Mouse (Mus musculus) neural tube, embryonic 15.5 days (tissue): ENCODE measurements around the gene Il1f9. TPM values are rescaled to one million over a fixed set of nuclear protein-coding genes. Genes with fewer than 3 reads are reported as not detected.
"Not testable (repeated sequence)": the region's sequence is repeated elsewhere in the genome, so short reads cannot be mapped to it uniquely, and the experiment has no call there.

Source experiments
- ATAC-seq: fragments of 200-750 bp; cut with Nextera tagmentation; 2 replicates; pipeline ENCODE4 v1.8.0; 2017; ENCODE audit warnings: mild to moderate bottlenecking, moderate TSS enrichment, moderate library complexity; ENCODE audit not compliant: low FRiP score
- H3K27ac ChIP-seq: fragments of 300-500 bp; sonication (generic); replicated peaks from 2 replicates; pipeline ENCODE4 v1.5.1; 2015; ENCODE audit warnings: mild to moderate bottlenecking, inconsistent platforms
- H3K27me3 ChIP-seq: fragments of 300-500 bp; sonication (generic); replicated peaks from 2 replicates; pipeline ENCODE4 v1.6.1; 2015; ENCODE audit warnings: inconsistent platforms
- H3K36me3 ChIP-seq: fragments of 300-500 bp; sonication (generic); 2 replicates; pipeline ENCODE4 v1.6.1; 2015; ENCODE audit warnings: inconsistent platforms
- H3K4me1 ChIP-seq: fragments of 300-500 bp; sonication (generic); 2 replicates; pipeline ENCODE4 v1.6.1; 2015; ENCODE audit warnings: inconsistent platforms
- H3K4me2 ChIP-seq: fragments of 300-500 bp; sonication (generic); 2 replicates; pipeline ENCODE4 v1.6.1; 2015; ENCODE audit warnings: inconsistent platforms, mild to moderate bottlenecking, moderate library complexity
- H3K4me3 ChIP-seq: fragments of 300-500 bp; sonication (generic); replicated peaks from 2 replicates; pipeline ENCODE4 v1.5.1; 2015; ENCODE audit warnings: mild to moderate bottlenecking, inconsistent platforms
- H3K9ac ChIP-seq: fragments of 300-500 bp; sonication (generic); replicated peaks from 2 replicates; pipeline ENCODE4 v1.6.1; 2015; ENCODE audit warnings: mild to moderate bottlenecking, inconsistent platforms
- H3K9me3 ChIP-seq: fragments of 300-500 bp; sonication (generic); replicated peaks from 2 replicates; pipeline ENCODE4 v1.6.1; 2016; ENCODE audit warnings: inconsistent platforms
- WGBS: fragments of 180-500 bp; shearing (Covaris S2); methylation state at CpG from one replicate; pipeline ENCODE4 v1.1.7; 2015; ENCODE audit warnings: mixed read lengths; 5-methylcytosine and 5-hydroxymethylcytosine counted together
- polyA plus RNA-seq: library from polyadenylated mRNA; unstranded; fragments of >200 nt; fragmentation: Nextera tagmentation; extraction: Ambion mirVana; gene quantifications from 2 replicates; pipeline ENCODE4 v1.2.1, GENCODE M21; 2015

The Il1f9 gene
- polyA plus RNA-seq: not detected in 2 replicates

DNA sequence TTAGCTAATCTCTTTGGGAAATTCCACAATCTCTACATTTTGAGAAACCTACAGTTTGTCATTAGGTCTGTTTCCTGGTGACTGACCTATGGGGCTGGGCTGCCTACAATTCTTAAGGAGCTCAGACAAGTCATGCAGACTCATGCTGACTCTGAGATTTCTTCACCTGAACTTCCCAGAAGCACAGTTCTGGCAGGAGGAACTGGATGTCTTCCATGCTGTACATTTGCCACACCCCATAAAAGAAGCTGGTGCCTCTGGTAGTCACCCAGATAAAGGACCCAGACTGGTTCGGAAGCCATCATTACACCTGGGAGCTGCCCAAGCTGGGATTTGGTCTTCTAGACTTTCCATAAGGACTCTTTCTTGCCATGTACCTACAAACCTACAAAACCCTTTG, at the start of gene Il1f9:
Gene Il1f9, plus strand, starts transcription at position 301 of the 400 bp plus-strand sequence.
- Histone ChIP-seq H3K9me3 (no peaks in the 10 kb centered on the region), H3K27ac (no peak within 1 kb of the TSS), H3K4me3 (no peak within 1 kb of the TSS), H3K9ac (no peak within 1 kb of the TSS), H3K4me1 (0 out of 2 replicates have a peak, but pooled peaks cover 3% of the 10 kb centered on the region), H3K4me2 (no peak within 1 kb of the TSS), H3K27me3 (no peaks in the 10 kb centered on the region), H3K36me3 (no peaks in the 10 kb centered on the region)
- WGBS: 88% methylated on average over 1 of the region's 1 CpGs
- ATAC-seq: no peak

- ATAC-seq: no peak
- H3K4me2 ChIP-seq: no peak within 1 kb of the TSS
- WGBS: 89% methylated on average over 2 of the region's 2 CpGs
Measured at GRCm38 (mm10) chr2:24152861-24153260, 33.4 kb upstream of the Il1f9 start, which contains the start of gene Il1f8. TSS of gene Il1f8 (plus strand) at chr2:24153161.

GRCm38 (mm10) chr2:24181683-24182331, 4.5 kb upstream of the Il1f9 start:
- not testable (repeated sequence) for H3K4me1 ChIP-seq, H3K36me3 ChIP-seq, H3K9me3 ChIP-seq, H3K9ac ChIP-seq, H3K27me3 ChIP-seq, H3K27ac ChIP-seq
- H3K4me2 ChIP-seq: peak overlapping the region; percentile 46
- 13% methylated on average over 14 of the region's 14 CpGs for WGBS
- 0 out of 2 replicates have a peak overlapping the region, but pooled peaks have one; percentile 12 for H3K4me3 ChIP-seq
- peak; percentile 88 for ATAC-seq

More at GRCm38 (mm10) chr2:24152861-24153260, 33.4 kb upstream of the Il1f9 start, which contains the start of gene Il1f8:
- no peaks in the 10 kb centered on the region for H3K36me3 ChIP-seq
- no peak within 1 kb of the TSS for H3K27ac ChIP-seq
- H3K9ac ChIP-seq: no peak within 1 kb of the TSS
- no peaks in the 10 kb centered on the region for H3K9me3 ChIP-seq
- H3K4me3 ChIP-seq: no peak within 1 kb of the TSS
- no peaks in the 10 kb centered on the region for H3K27me3 ChIP-seq
- H3K4me1 ChIP-seq: no peaks in the 10 kb centered on the region

DNA sequence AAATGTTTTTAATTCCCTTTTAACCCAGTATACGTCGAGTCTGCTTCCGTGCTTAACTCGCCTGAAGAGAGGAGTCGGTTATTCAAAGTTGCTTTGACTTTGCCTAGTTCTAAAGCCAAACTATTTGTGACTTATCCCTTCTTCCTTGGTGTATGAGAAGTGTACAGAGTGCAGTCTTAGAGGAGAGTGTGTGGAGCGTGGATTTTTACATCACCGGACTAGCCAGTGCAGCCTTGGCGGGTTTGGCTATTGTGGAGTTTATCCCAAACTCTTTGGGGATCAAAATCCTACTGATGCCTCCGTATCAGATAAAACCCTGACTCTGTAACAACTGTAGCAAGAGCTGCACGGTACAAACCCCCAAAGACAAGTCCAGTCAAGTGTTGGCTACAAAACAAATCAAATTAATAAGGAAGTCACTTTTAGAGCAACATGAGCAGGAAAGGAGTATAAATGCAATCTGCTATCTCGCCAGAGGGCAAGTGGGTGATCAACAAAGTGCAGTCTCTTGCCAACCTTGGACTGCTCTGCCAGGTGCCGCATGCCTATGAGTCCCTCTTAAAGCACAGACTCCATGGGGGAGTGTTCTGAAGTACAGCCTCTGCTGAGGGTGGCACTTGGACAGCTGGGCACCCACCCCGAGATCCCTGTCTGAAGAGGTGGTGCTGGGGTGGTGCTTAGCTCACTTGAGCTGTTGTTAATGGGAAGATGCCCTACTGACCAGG, 3.7 kb upstream of the Il1f9 start:
- H3K4me3 ChIP-seq, H3K9me3 ChIP-seq, H3K9ac ChIP-seq, H3K4me1 ChIP-seq, H3K27ac ChIP-seq, H3K27me3 ChIP-seq, H3K36me3 ChIP-seq: not testable (repeated sequence)
- H3K4me2 ChIP-seq: peak overlapping the region; percentile 46
- 67% methylated on average over 13 of the region's 13 CpGs for whole genome bisulfite sequencing
- peak; percentile 47 for ATAC-seq

DNA sequence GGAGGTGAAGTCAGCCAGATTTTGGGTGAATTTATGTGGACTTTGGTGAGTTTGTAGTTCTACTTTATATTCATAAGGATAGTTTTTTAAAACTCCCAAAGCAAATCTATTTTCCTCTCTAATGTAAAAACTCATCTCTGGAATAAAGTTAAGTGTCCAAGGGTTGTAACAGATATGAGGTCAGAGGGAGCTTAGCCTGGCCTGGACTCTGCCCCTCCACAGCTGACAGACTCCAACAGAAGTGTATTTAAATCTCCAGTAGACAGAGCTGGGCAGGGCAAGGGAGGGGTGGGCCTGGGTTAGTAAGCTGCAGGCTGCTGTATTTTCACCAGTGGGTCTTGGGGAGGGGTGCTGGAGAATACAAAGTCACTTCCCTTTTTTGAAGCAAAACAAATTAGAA, 2.2 kb upstream of the Il1f9 start:
- not testable (repeated sequence) for ATAC-seq

DNA sequence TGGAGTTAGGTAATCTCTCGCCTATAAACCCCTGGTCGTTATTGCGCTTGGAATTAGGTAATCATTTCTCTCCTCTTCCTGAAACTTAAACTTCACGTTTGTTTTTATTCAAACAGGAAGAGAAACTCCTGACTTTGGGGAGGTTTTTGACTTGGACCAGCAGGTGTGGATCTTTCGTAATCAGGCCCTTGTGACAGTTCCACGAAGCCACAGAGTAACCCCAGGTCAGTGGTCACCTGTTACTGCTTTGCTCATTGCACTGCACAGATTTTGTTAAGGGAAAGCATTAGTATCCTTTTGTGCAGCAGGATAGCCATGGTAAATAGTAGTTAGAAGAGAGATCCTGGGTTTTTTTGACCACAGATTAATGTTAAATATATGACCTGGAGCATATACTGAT, 1.3 kb downstream of the Il1f9 start:
- no peaks in the 10 kb centered on the region for H3K9me3 ChIP-seq
- no peak overlapping the region for H3K4me3 ChIP-seq
- H3K9ac ChIP-seq: no peak overlapping the region
- H3K27me3 ChIP-seq: no peaks in the 10 kb centered on the region
- H3K4me1 ChIP-seq: no peaks in the 10 kb centered on the region
- WGBS: 84% methylated on average over 6 of the region's 6 CpGs
- no peak overlapping the region for H3K4me2 ChIP-seq
- no peaks in the 10 kb centered on the region for H3K36me3 ChIP-seq
- ATAC-seq: no peak
- H3K27ac ChIP-seq: no peak overlapping the region

More for the DNA sequence above, 2.2 kb upstream of the Il1f9 start:
- not testable (repeated sequence) for H3K4me3 ChIP-seq, H3K4me2 ChIP-seq, H3K36me3 ChIP-seq, H3K9me3 ChIP-seq, H3K4me1 ChIP-seq, H3K27ac ChIP-seq, H3K27me3 ChIP-seq, H3K9ac ChIP-seq

- no peak for ATAC-seq
- WGBS: 86% methylated on average over 1 of the region's 1 CpGs
- Histone ChIP-seq H3K4me2 (no peak overlapping the region), H3K9ac (no peak overlapping the region), H3K36me3 (no peaks in the 10 kb centered on the region), H3K4me3 (no peak overlapping the region), H3K27ac (no peak overlapping the region), H3K27me3 (no peaks in the 10 kb centered on the region), H3K9me3 (no peaks in the 10 kb centered on the region), H3K4me1 (no peaks in the 10 kb centered on the region)
Measured at GRCm38 (mm10) chr2:24188189-24188588, 1.9 kb downstream of the Il1f9 start.

- Histone ChIP-seq H3K9me3 (no peaks in the 10 kb centered on the region), H3K36me3 (no peaks in the 10 kb centered on the region), H3K9ac (no peak within 1 kb of the TSS), H3K4me1 (no peaks in the 10 kb centered on the region), H3K27me3 (no peaks in the 10 kb centered on the region), H3K27ac (no peak within 1 kb of the TSS), H3K4me3 (no peak within 1 kb of the TSS), H3K4me2 (no peak within 1 kb of the TSS)
- ATAC-seq: no peak
- 83% methylated on average over 2 of the region's 2 CpGs for WGBS
Measured at GRCm38 (mm10) chr2:24215118-24215517, 28.8 kb downstream of the Il1f9 start, which contains the start of gene Il1f6. TSS of gene Il1f6 (plus strand) at chr2:24215418.

DNA sequence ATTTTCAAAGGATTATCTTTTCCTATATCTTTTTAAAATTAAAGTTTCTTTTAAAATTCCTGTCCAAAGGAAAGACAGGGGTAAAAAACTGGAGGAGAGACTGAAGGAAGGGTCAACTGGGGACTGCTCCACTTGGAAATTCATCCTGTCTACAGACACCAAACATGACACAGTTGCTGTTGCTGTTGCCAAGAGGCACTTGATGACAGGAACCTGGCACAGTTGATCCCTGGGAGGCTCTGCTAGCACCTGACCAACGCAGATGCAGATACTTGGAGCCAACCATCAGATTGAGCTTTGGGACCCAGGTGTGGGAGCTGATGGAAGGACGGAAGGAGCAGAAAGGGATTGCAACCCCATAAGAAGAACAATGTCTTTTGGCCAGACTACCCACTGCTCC, 40.9 kb downstream of the Il1f9 start:
- H3K36me3 ChIP-seq: no peaks in the 10 kb centered on the region
- no peak overlapping the region for H3K4me2 ChIP-seq
- no peak overlapping the region for H3K4me3 ChIP-seq
- H3K27me3 ChIP-seq: no peaks in the 10 kb centered on the region
- no peak for ATAC-seq
- no peak overlapping the region for H3K9ac ChIP-seq
- no peak overlapping the region for H3K27ac ChIP-seq
- 93% methylated on average over 2 of the region's 2 CpGs for whole genome bisulfite sequencing
- no peaks in the 10 kb centered on the region for H3K4me1 ChIP-seq
- H3K9me3 ChIP-seq: no peaks in the 10 kb centered on the region

Other genes with a start within 250 kb of the Il1f9 start
- 12.3 and 15.4 TPM in 2 replicates for gene Hnmt, start 137.1 kb upstream of the Il1f9 start, polyA plus RNA-seq
- gene Tbpl2, start 89.9 kb upstream of the Il1f9 start, polyA plus RNA-seq: not detected in 2 replicates
- gene Il1f8, start 33.3 kb upstream of the Il1f9 start, polyA plus RNA-seq: not detected in 2 replicates
- gene Il1f6, start 28.9 kb downstream of the Il1f9 start, polyA plus RNA-seq: not detected in 2 replicates
- 0.19 TPM in 1 of 2 replicates, not detected in the other for gene Il1f5, start 90.5 kb downstream of the Il1f9 start, polyA plus RNA-seq
- gene Il1f10, start 104.7 kb downstream of the Il1f9 start, polyA plus RNA-seq: not detected in 2 replicates
- 1.3 TPM in 1 of 2 replicates, not detected in the other for gene Il1rn, start 150.4 kb downstream of the Il1f9 start, polyA plus RNA-seq
- gene Psd4, start 181.1 kb downstream of the Il1f9 start, polyA plus RNA-seq: 1.4 and 3.7 TPM in 2 replicates